Mouse (Mus musculus) frontal cortex, postnatal 10 days (tissue): ENCODE measurements at regions not wholly inside any gene's neighbourhood (a gene's known extent, or its start where the extent isn't known, plus 50 kb on each side); places are given as distances from the start of the nearest gene placed in this dataset.
"Not testable (repeated sequence)": the region's sequence is repeated elsewhere in the genome, so short reads cannot be mapped to it uniquely, and the experiment has no call there.

Experiments
- DNase-seq, 2 experiments: peaks; one replicate each; pipeline ENCODE4 v3.0.0; 2022; ENCODE audit warnings: low spot score in 2 of 2, mixed read lengths in 1 of 2

DNA sequence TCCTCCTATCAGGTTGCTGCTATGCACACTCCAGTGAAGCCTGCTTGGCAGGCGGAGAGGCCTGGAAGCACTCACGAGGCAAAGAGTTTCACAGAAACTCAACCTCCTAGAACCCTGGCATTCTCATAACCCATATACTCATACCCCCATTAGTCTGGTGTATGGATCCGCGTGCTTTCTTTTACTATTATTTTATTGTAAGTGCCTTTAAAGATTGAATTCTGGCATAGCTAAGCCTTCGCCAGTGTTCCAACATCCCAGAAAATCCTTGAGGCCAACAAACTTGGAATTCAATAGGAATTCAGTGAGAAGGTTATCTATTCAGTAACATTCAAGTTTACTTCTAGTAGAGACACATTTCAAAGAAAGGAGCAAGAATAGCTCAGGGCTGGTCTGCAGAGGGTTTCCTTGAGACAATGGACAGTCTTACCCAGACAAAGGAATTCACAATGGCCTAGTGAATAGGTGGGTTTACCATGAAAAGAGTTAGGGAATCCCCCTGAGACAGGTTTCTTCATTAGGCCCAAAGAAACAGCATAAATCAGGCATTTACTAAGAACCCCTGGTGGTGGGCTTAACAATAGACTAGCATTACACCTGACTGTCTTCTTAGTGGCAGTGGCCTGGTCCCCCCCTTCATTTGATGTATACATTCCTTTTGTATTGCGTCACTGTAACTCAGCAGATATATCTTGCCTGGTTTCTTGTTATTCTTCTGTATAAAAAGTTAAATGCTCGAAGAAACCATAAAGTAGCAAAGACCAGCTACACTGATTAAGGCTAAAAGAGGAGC lies 80.8 kb upstream of the Gm15446 start:
- DNase-seq: not testable (repeated sequence)

GRCm38 (mm10) chr5:109844236-109844635 lies 79.0 kb upstream of the Gm15446 start:
- DNase-seq: not testable (repeated sequence)

DNA sequence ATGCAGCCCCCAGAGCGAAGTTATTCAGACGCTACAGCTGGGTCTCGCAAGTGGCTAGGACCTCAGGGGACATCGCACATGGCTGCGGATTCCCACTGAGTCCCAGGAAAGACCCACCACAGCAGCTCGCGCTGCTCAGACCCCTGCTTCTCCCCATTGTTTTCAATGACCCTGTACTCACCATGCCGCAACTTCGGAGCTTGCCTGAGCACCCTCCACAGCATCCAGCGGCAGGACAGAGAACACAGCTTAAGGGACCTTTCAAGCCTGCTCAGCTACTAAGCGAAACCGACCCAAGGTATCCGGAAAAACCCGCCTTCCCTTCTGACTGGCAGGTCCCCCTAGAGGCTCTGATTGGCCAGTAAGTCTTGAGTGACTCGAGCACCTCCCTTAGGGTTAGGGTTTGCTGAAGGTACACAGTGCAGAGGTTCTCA lies 78.4 kb upstream of the Gm15446 start:
- no peak for DNase-seq

DNA sequence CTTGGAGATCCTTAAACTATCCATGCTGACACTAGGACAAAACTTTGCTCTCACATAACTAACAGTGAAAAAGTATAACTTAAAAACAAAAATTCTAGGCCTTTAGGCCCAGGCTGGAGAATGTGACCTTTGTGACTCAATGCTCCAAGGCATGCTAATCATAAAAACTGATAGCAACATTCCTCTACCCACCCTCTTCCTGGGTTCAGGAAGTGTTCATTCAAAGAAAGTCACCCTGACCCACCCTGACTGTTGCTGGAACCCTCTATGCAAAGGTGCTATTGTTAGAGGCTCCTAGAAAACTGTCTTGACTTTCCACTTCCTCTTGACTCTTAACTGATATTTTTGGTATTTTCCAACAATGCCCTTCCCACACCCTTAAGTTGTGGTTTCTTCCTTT lies 72.0 kb upstream of the Gm15446 start:
- DNase-seq: not testable (repeated sequence)

GRCm38 (mm10) chr5:109860402-109860801 lies 62.8 kb upstream of the Gm15446 start:
- DNase-seq: no peak

GRCm38 (mm10) chr5:109864517-109864916 lies 58.7 kb upstream of the Gm15446 start:
- not testable (repeated sequence) for DNase-seq

GRCm38 (mm10) chr5:109865628-109866027 lies 57.6 kb upstream of the Gm15446 start:
- DNase-seq: no peak

- DNase-seq: peak; percentile 67 to 84
These were observed 56.7 kb upstream of the Gm15446 start for GRCm38 (mm10) chr5:109866337-109867126.

- not testable (repeated sequence) for DNase-seq
These were observed 56.0 kb upstream of the Gm15446 start for GRCm38 (mm10) chr5:109867221-109867620.
